Mouse (Mus musculus) myocyte (in vitro differentiated cells): ENCODE measurements around the gene Arpc5l.

Experiments
- E2F4 ChIP-seq: IDR thresholded peaks from one replicate; pipeline ENCODE4 v1.6.1; 2011; ENCODE audit warnings: mild to moderate bottlenecking, control low read depth, moderate library complexity; ENCODE audit not compliant: insufficient read depth
- MAX ChIP-seq: IDR thresholded peaks from one replicate; pipeline ENCODE4 v1.6.1; 2011; ENCODE audit warnings: low read depth, mild to moderate bottlenecking, control low read depth
- POLR2A ChIP-seq: IDR thresholded peaks from one replicate; pipeline ENCODE4 v1.6.1; 2011; ENCODE audit warnings: low read depth, mild to moderate bottlenecking, control low read depth, moderate library complexity; ENCODE audit not compliant: insufficient read length
- SRF ChIP-seq: IDR thresholded peaks from one replicate; pipeline ENCODE4 v1.6.1; 2011; ENCODE audit warnings: low read depth; ENCODE audit not compliant: control insufficient read depth, insufficient read length
- USF1 ChIP-seq: IDR thresholded peaks from one replicate; pipeline ENCODE4 v1.6.1; 2011; ENCODE audit warnings: low read depth, mild to moderate bottlenecking, control low read depth, moderate library complexity

DNA sequence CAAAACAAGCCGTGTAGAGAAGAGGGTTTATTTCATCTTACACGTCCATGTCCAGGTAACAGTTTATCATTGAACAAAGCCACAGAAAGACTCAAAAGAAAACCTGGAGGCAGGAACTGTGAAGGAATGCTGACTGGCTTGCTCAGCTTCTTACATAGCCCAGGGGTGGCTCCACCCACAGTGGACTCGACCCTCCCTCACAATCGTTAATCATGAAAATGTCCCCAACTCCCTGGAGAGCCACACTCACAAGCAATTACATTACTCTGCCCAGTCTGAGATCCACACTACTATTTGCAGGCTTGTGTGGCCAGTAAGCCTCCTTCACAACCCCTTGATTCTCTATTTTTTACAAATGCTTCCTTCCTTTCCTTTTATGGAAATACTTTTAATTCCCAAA lies 41.0 kb upstream of the Arpc5l start:
- TF ChIP-seq POLR2A (no peak), E2F4 (no peak), SRF (no peak), MAX (no peak), USF1 (no peak)
